Mouse (Mus musculus): ENCODE measurements around the gene Zfp668. TPM values are rescaled to one million over a fixed set of nuclear protein-coding genes. Genes with fewer than 3 reads are reported as not detected.

The Zfp668 gene
- polyA plus RNA-seq, 1 experiment from 2014 or later = 48.0 TPM

Other genes with a start within 250 kb of the Zfp668 start
- gene Bcl7c, start 167.9 kb downstream of the Zfp668 start, polyA plus RNA-seq (2016; fragmentation: Nextera tagmentation; extraction: Ambion mirVana) = 77.9 and 79.5 TPM in 2 replicates
- gene Ctf1, start 164.1 kb downstream of the Zfp668 start, polyA plus RNA-seq (2016; fragmentation: Nextera tagmentation; extraction: Ambion mirVana) = 11.1 and 14.2 TPM in 2 replicates
- 0.28 and 0.73 TPM in 2 replicates for gene Ctf2, start 144.7 kb downstream of the Zfp668 start, polyA plus RNA-seq (2016; fragmentation: Nextera tagmentation; extraction: Ambion mirVana)
- 9.4 and 10.8 TPM in 2 replicates for gene Fbxl19, start 132.3 kb downstream of the Zfp668 start, polyA plus RNA-seq (2016; fragmentation: Nextera tagmentation; extraction: Ambion mirVana)
- gene Orai3, start 107.0 kb downstream of the Zfp668 start, polyA plus RNA-seq (2016; fragmentation: Nextera tagmentation; extraction: Ambion mirVana) = 15.2 and 16.0 TPM in 2 replicates
- gene Setd1a, start 100.2 kb downstream of the Zfp668 start, polyA plus RNA-seq (2016; fragmentation: Nextera tagmentation; extraction: Ambion mirVana) = 21.9 and 24.2 TPM in 2 replicates
- gene Gm49388, start 91.2 kb downstream of the Zfp668 start, polyA plus RNA-seq (2016; fragmentation: Nextera tagmentation; extraction: Ambion mirVana) = not detected in 2 replicates
- gene Hsd3b7, start 76.2 kb downstream of the Zfp668 start, polyA plus RNA-seq (2016; fragmentation: Nextera tagmentation; extraction: Ambion mirVana) = 5.5 and 8.2 TPM in 2 replicates
- 20.2 and 28.5 TPM in 2 replicates for gene Stx4a, start 52.5 kb downstream of the Zfp668 start, polyA plus RNA-seq (2016; fragmentation: Nextera tagmentation; extraction: Ambion mirVana)
- gene Stx1b, start 52.3 kb downstream of the Zfp668 start, polyA plus RNA-seq (2016; fragmentation: Nextera tagmentation; extraction: Ambion mirVana) = 3.9 and 9.3 TPM in 2 replicates
- 20.0 and 20.3 TPM in 2 replicates for gene Zfp646, start 607 bp downstream of the Zfp668 start, polyA plus RNA-seq (2016; fragmentation: Nextera tagmentation; extraction: Ambion mirVana)
- gene Prss53, start 14.1 kb upstream of the Zfp668 start, polyA plus RNA-seq (2016; fragmentation: Nextera tagmentation; extraction: Ambion mirVana) = 0.50 and 0.75 TPM in 2 replicates
- gene Gm21974, start 18.6 kb upstream of the Zfp668 start, polyA plus RNA-seq (2016; fragmentation: Nextera tagmentation; extraction: Ambion mirVana) = not detected in 2 replicates
- gene Vkorc1, start 18.8 kb upstream of the Zfp668 start, polyA plus RNA-seq (2016; fragmentation: Nextera tagmentation; extraction: Ambion mirVana) = 48.3 and 51.8 TPM in 2 replicates
- gene Bckdk, start 27.3 kb upstream of the Zfp668 start, polyA plus RNA-seq (2016; fragmentation: Nextera tagmentation; extraction: Ambion mirVana) = 130 and 137 TPM in 2 replicates
- 48.0 and 53.0 TPM in 2 replicates for gene Kat8, start 35.7 kb upstream of the Zfp668 start, polyA plus RNA-seq (2016; fragmentation: Nextera tagmentation; extraction: Ambion mirVana)
- gene Prss8, start 53.3 kb upstream of the Zfp668 start, polyA plus RNA-seq (2016; fragmentation: Nextera tagmentation; extraction: Ambion mirVana) = 6.3 and 7.2 TPM in 2 replicates
- gene Prss36, start 69.9 kb upstream of the Zfp668 start, polyA plus RNA-seq (2016; fragmentation: Nextera tagmentation; extraction: Ambion mirVana) = 9.7 and 10.1 TPM in 2 replicates
- gene Fus, start 90.6 kb upstream of the Zfp668 start, polyA plus RNA-seq (2016; fragmentation: Nextera tagmentation; extraction: Ambion mirVana) = 408 and 469 TPM in 2 replicates
- 5.2 and 6.5 TPM in 2 replicates for gene Pycard, start 117.0 kb upstream of the Zfp668 start, polyA plus RNA-seq (2016; fragmentation: Nextera tagmentation; extraction: Ambion mirVana)
- gene Trim72, start 127.1 kb upstream of the Zfp668 start, polyA plus RNA-seq (2016; fragmentation: Nextera tagmentation; extraction: Ambion mirVana) = not detected in 2 replicates
- 0.28 and 0.40 TPM in 2 replicates for gene Itgam, start 185.8 kb upstream of the Zfp668 start, polyA plus RNA-seq (2016; fragmentation: Nextera tagmentation; extraction: Ambion mirVana)
- gene Gm49368, start 185.9 kb upstream of the Zfp668 start, polyA plus RNA-seq (2016; fragmentation: Nextera tagmentation; extraction: Ambion mirVana) = not detected in 2 replicates